10 mouse cellular contexts compared by ENCODE assay signal in the genomic region with DNA sequence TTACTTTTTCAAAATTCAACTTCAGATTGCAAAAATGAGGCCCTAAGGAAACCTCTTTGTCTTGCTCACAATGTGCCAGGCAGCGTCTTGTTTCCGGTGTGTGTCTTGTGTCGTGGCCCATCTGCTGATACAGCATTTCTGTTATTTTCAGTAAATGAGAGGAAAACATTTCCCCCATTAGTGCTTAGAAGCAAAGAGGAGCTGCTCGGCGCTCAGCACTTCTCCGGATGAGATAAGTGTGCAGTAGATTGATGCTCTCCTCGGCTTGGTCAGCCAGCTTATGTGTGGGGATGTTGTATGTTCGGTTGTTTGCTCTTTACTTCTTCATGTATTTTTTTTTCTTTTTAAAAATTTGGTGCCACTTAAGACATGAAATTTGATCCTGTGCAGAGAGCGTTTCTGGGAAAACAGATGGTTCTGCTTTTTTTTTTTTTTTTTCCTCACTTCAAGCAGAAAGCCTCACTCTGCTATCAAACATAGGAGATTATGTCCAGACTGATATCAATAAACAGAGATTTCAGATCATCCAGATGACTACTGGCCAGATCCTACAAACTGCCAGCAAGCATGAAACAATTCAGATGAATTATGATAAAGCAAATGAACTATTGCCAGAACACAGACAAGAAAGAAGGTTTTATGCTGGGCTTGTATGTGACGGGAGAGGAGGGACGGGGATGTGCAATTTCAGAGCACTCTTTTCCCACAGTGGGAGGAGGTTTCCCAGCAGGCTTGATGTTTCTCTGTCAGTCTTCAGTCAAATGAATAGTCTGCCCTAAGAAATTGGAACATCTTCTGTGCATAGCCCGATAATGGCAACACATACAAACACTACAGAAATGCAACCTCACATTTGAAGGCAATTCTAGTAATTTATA. TPM values are rescaled to one million over a fixed set of nuclear protein-coding genes. Genes with fewer than 3 reads are reported as not detected.
A peak's percentile ranks its signal among the peaks of the same experiment; 100 is the strongest.
DNase-seq lines count a peak whose midpoint lies in the region; ATAC-seq lines count a peak whose summit lies in the region.
"Had no signal": no experiment of that assay in that cellular context is flagged by ENCODE, and none has a peak within 500 bp of the region (broad histone marks: within the 10 kb centered on the region; RNA-seq: fewer than 3 reads in every experiment).

No protein-coding gene starts in this region.

- H3K4me1 ChIP-seq in hindbrain, embryonic 16.5 days (ENCODE audit: control insufficient read depth, insufficient read depth, low read depth, low read length), result peaks cover 6% of the 10 kb centered on the region
- peaks cover 4% of the 10 kb centered on the region for H3K4me1 ChIP-seq in midbrain, embryonic 16.5 days (ENCODE audit: control insufficient read depth, insufficient read depth, low read length)

- H3K27me3 ChIP-seq in hindbrain, embryonic 16.5 days (replicated peaks; ENCODE audit: control insufficient read depth, insufficient read depth, low read length), result no peaks in the 10 kb centered on the region
- H3K27me3 ChIP-seq in midbrain, embryonic 16.5 days (ENCODE audit: control insufficient read depth, insufficient read depth, low read depth, low read length), result no peaks in the 10 kb centered on the region

- H3K4me3 ChIP-seq in hindbrain, embryonic 16.5 days (ENCODE audit: low read length), result no peak overlapping the region
- H3K4me3 ChIP-seq in midbrain, embryonic 16.5 days (ENCODE audit: low read depth, low read length), result no peak overlapping the region
- H3K4me3 ChIP-seq: gastrocnemius, adult 2 months had no signal

- H3K36me3 ChIP-seq in hindbrain, embryonic 16.5 days (ENCODE audit: control insufficient read depth, insufficient read depth, low read length), result no peaks in the 10 kb centered on the region
- no peaks in the 10 kb centered on the region for H3K36me3 ChIP-seq in midbrain, embryonic 16.5 days (ENCODE audit: control insufficient read depth, insufficient read depth, low read length)

- ATAC-seq in hindbrain, embryonic 16.5 days, result no peak
- no peak for ATAC-seq in midbrain, embryonic 16.5 days

- peak; percentile 29 for DNase-seq in kidney, postnatal 10 days
- no peak for DNase-seq in kidney, adult 18-20 months
- peak; percentile 12 for DNase-seq in embryo, embryonic 9.5 days (ENCODE audit: extremely low spot score)
- no peak for DNase-seq in right cerebral cortex, adult 18-20 months
- DNase-seq in gastrocnemius, adult 8-10 months (ENCODE audit: low spot score in 2 of 2), result no peak
- no peak for DNase-seq in cerebellum, adult 18-20 months
- DNase-seq: gastrocnemius, adult 2 months; thymus, postnatal 36 days had no signal

- H3K9ac ChIP-seq in hindbrain, embryonic 16.5 days (ENCODE audit: low read depth, low read length), result no peak overlapping the region
- no peak overlapping the region for H3K9ac ChIP-seq in midbrain, embryonic 16.5 days (ENCODE audit: low read depth, low read length)

- H3K9me3 ChIP-seq in hindbrain, embryonic 16.5 days (ENCODE audit: control insufficient read depth, low read length), result no peaks in the 10 kb centered on the region
- no peaks in the 10 kb centered on the region for H3K9me3 ChIP-seq in midbrain, embryonic 16.5 days (replicated peaks; ENCODE audit: control insufficient read depth, low read length, poor library complexity, severe bottlenecking)

- 0 out of 2 replicates have a peak overlapping the region, but pooled peaks have one; percentile 54 for H3K27ac ChIP-seq in hindbrain, embryonic 16.5 days (ENCODE audit: low read depth, low read length)
- 0 out of 2 replicates have a peak overlapping the region, but pooled peaks have one; percentile 53 for H3K27ac ChIP-seq in midbrain, embryonic 16.5 days (ENCODE audit: low read length)
- H3K27ac ChIP-seq: gastrocnemius, adult 2 months had no signal

- no peak overlapping the region for H3K4me2 ChIP-seq in hindbrain, embryonic 16.5 days (ENCODE audit: low read length)
- no peak overlapping the region for H3K4me2 ChIP-seq in midbrain, embryonic 16.5 days (ENCODE audit: low read length)

- WGBS in hindbrain, embryonic 16.5 days, result 35% methylated on average over 12 of the region's 12 CpGs
- WGBS in midbrain, embryonic 16.5 days, result 53% methylated on average over 12 of the region's 12 CpGs

RNA-seq across cellular contexts. Expression of a gene that starts 25.9 kb away (rescaled TPM):
- 11.0 TPM in 2 replicates for polyA plus RNA-seq in hindbrain, embryonic 16.5 days (2015; fragmentation: Nextera tagmentation; extraction: Ambion mirVana)
- polyA plus RNA-seq in midbrain, embryonic 16.5 days (2015; fragmentation: Nextera tagmentation; extraction: Ambion mirVana), result 8.2 and 9.3 TPM in 2 replicates
- total RNA-seq in gastrocnemius, adult 8-10 months (2022), result 10 to 100 TPM; 11.9 to 14.9 (median 12.8) TPM

RNA-seq across cellular contexts. Expression of a gene that starts 25.9 kb away (rescaled TPM):
- 484 and 486 TPM in 2 replicates for polyA plus RNA-seq in hindbrain, embryonic 16.5 days (2015; fragmentation: Nextera tagmentation; extraction: Ambion mirVana)
- polyA plus RNA-seq in midbrain, embryonic 16.5 days (2015; fragmentation: Nextera tagmentation; extraction: Ambion mirVana), result 484 and 516 TPM in 2 replicates
- total RNA-seq in gastrocnemius, adult 8-10 months (2022), result 100 to 1,000 TPM; 110 to 120 (median 115) TPM

Comparison
In these comparisons a context has a peak if more than half of its experiments do, and no peak if none do; other contexts are left out.
1. DNase-seq: peak in kidney, postnatal 10 days (single experiment) and embryo, embryonic 9.5 days (single experiment); none in kidney, adult 18-20 months (single experiment), right cerebral cortex, adult 18-20 months (single experiment), gastrocnemius, adult 8-10 months (0 of 2) and cerebellum, adult 18-20 months (0 of 2).